Comparison of ENCODE assay signal across 13 mouse cellular contexts in genomic region chr3:122510932-122511331, GRCm38 (mm10).
A peak's percentile ranks its signal among the peaks of the same experiment; 100 is the strongest.
DNase-seq lines count a peak whose midpoint lies in the region; ATAC-seq lines count a peak whose summit lies in the region.
"Had no signal": no experiment of that assay in that cellular context is flagged by ENCODE, and none has a peak within 500 bp of the region (broad histone marks: within the 10 kb centered on the region; RNA-seq: fewer than 3 reads in every experiment).

No protein-coding gene starts in this region.

- H3K4me1 ChIP-seq in kidney, embryonic 15.5 days: peaks cover 55% of the 10 kb centered on the region
- peaks cover 30% of the 10 kb centered on the region for H3K4me1 ChIP-seq in liver, embryonic 12.5 days
- H3K4me1 ChIP-seq: forebrain, embryonic 12.5 days had no signal

- H3K9me3 ChIP-seq in kidney, embryonic 15.5 days (replicated peaks): no peaks in the 10 kb centered on the region
- H3K9me3 ChIP-seq in liver, embryonic 12.5 days (replicated peaks): no peaks in the 10 kb centered on the region
- H3K9me3 ChIP-seq: embryonic facial prominence, embryonic 12.5 days; forebrain, embryonic 12.5 days had no signal

- H3K27me3 ChIP-seq in kidney, embryonic 15.5 days: no peaks in the 10 kb centered on the region
- H3K27me3 ChIP-seq in liver, embryonic 12.5 days (replicated peaks): no peaks in the 10 kb centered on the region
- H3K27me3 ChIP-seq: forebrain, embryonic 12.5 days had no signal

- H3K36me3 ChIP-seq in kidney, embryonic 15.5 days: peaks cover 8% of the 10 kb centered on the region
- H3K36me3 ChIP-seq in liver, embryonic 12.5 days: no peaks in the 10 kb centered on the region

- no peak overlapping the region for H3K9ac ChIP-seq in kidney, embryonic 15.5 days
- H3K9ac ChIP-seq in liver, embryonic 12.5 days: no peak overlapping the region
- H3K9ac ChIP-seq: embryonic facial prominence, embryonic 12.5 days; forebrain, embryonic 12.5 days had no signal

- peak overlapping the region; percentile 74 for H3K27ac ChIP-seq in kidney, embryonic 15.5 days
- H3K27ac ChIP-seq in liver, embryonic 12.5 days: peak overlapping the region; percentile 52; the same call in 1 of the 2 replicates
- H3K27ac ChIP-seq: embryonic facial prominence, embryonic 12.5 days; forebrain, embryonic 12.5 days; macrophage had no signal

- no peak overlapping the region for H3K4me3 ChIP-seq in kidney, embryonic 15.5 days (replicated peaks)
- H3K4me3 ChIP-seq in liver, embryonic 12.5 days: no peak overlapping the region
- H3K4me3 ChIP-seq: embryonic facial prominence, embryonic 12.5 days; forebrain, embryonic 12.5 days had no signal

- peak; percentile 24 for DNase-seq in lung, postnatal 10 days
- DNase-seq in lung, postnatal 25 days (ENCODE audit: low spot score): no peak
- DNase-seq in thymus, postnatal 10 days (ENCODE audit: low spot score in 2 of 2): no peak
- DNase-seq in spleen, postnatal 10 days (ENCODE audit: low spot score in 2 of 2): no peak
- no peak for DNase-seq in cerebellum, postnatal 14 days
- DNase-seq: cerebellum, adult 9-10 months; right cerebral cortex, postnatal 25 days had no signal

- no peak for ATAC-seq in kidney, embryonic 15.5 days (replicated peaks; ENCODE audit: low FRiP score)
- ATAC-seq in liver, embryonic 12.5 days: no peak; the same call in 1 of the 2 replicates
- ATAC-seq: midbrain, embryonic 16.5 days had no signal

- 55% methylated on average over 10 of the region's 10 CpGs for WGBS in kidney, embryonic 15.5 days
- 60% methylated on average over 10 of the region's 10 CpGs for WGBS in liver, embryonic 12.5 days (ENCODE audit: insufficient replicate concordance)

- no peak overlapping the region for H3K4me2 ChIP-seq in kidney, embryonic 15.5 days
- no peak overlapping the region for H3K4me2 ChIP-seq in liver, embryonic 12.5 days
- H3K4me2 ChIP-seq: embryonic facial prominence, embryonic 12.5 days; forebrain, embryonic 12.5 days had no signal
